Mouse (Mus musculus) C2C12 (cell line): ENCODE data around the gene Pawr.

ENCODE experiments used
- CTCF ChIP-seq: IDR thresholded peaks from one replicate; pipeline ENCODE4 v1.5.1; 2011; ENCODE audit not compliant: control insufficient read depth, insufficient read depth, insufficient read length
- MAX ChIP-seq: IDR thresholded peaks from one replicate; pipeline ENCODE4 v1.6.1; 2011; ENCODE audit warnings: mild to moderate bottlenecking, control low read depth
- MYOD1 ChIP-seq: IDR thresholded peaks from one replicate; pipeline ENCODE4 v1.6.1; 2011; ENCODE audit warnings: low read depth; ENCODE audit not compliant: control insufficient read depth, insufficient read length
- MYOG ChIP-seq: IDR thresholded peaks from one replicate; pipeline ENCODE4 v1.6.1; 2011; ENCODE audit not compliant: control insufficient read depth, insufficient read length; ENCODE audit errors: extremely low read depth
- USF1 ChIP-seq: IDR thresholded peaks from one replicate; pipeline ENCODE4 v1.6.1; 2011; ENCODE audit warnings: low read depth, mild to moderate bottlenecking, control low read depth, moderate library complexity

DNA sequence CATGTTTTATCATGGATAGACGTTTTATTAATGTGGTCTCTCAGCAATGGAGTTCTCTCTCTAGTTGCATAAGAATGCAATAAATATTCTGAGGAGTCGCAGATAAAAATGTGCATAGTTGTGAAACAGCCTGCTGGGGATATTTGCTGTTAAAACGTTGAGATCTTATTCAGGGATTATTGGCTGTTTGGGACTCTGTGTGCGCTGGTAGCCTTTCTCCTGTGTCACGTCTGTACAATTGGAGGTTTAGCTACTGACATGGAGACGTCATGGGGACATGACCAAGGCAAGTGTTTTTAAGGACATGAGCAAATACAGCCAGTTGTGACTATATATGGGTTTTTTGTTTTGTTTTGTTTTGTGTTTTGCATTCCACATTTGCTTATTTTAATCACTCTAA is 28.9 kb downstream of the Pawr start:
- no peak for TF ChIP-seq CTCF
- TF ChIP-seq USF1: no peak
- no peak for TF ChIP-seq MAX
- no peak for TF ChIP-seq MYOD1
- TF ChIP-seq MYOG: no peak
